Mouse (Mus musculus): Measurements from ENCODE around the gene Zfp512b.

Zfp512b gene

DNA sequence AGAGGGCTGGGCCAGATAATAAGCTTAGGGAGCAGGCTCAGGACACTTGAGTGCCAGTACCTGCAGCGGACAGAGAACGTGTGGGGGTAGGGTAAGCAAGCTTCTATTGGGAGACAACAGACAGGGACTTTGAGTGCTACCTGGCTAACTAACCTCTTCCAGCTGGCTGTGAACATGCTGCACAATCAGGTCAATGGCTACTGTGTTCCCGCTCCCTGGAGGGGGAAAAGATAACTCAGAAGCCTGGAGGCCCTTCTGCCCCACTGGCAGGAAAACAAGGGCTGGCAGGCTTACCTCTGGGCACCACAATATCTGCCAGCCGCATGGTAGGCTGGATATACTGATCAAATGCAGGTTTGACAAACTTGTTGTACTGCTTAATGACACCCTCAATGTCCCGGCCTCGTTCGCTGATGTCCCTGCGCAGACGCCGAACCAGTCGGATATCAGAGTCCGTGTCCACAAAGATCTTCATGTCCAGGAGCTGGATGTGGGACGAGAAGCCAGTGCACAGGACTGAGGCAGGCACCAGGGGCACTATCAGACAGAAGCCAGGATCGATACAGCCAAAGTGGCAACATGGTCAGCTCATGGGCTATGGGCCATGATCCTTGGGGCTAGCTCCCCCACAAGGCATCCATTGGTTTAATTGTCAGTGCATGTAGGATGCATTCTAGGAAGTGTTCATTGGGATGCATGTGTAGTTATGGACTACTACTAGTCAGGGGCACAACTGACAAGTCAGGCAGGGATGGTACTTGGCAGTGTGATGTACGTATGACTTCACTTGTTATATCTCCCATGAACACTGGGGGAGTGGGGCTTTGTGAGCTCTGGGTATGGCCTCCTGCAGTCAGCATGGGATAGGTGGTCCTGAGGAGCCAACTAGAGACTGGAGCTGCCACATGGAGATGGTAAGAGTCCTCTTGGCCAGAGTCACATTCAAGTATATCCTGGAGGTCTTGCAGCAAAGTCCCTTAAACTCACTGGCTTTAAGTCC, 19.4 kb downstream of the Zfp512b start:
- no peak for DNase-seq (ENCODE audit: low spot score)

- DNase-seq (ENCODE audit: low spot score): no peak
Measured at GRCm38 (mm10) chr2:181571941-181572670, 20.5 kb downstream of the Zfp512b start.

DNA sequence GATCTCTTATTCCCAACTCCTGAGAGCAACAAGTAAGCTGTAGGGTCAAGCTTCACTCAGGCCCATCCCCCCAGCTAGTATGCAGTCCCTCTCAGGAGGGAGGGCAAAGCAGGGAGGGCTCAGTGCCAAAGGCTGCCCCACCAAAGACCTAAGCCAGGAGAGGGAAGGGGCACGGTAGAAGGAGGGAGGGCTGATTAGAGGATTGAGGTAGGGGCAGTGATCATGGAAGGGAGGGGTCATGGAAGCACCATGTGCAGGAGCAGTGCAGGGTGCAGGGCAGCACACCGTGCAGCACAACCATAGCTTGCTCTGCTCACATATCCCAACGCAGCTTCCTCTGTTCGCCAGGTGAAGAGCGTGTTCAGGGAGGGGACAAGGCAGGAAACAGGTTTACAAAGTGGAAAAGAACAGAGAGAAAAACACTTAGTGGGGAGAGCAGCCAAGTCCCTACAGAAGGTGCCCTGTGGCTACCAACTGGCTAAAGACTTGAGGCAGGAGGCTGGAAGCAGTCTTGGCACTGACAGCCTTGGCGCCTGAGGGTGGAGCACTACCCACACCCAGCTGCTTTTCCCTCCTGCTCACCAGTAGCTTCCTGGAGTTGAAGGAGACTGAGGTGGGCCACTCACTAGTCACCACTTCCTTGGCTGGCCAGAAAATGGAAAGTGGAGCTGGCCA, 21.5 kb downstream of the Zfp512b start:
- DNase-seq (ENCODE audit: low spot score): no peak

- DNase-seq (ENCODE audit: low spot score): no peak
Measured at GRCm38 (mm10) chr2:181570375-181570774, 22.2 kb downstream of the Zfp512b start.

DNA sequence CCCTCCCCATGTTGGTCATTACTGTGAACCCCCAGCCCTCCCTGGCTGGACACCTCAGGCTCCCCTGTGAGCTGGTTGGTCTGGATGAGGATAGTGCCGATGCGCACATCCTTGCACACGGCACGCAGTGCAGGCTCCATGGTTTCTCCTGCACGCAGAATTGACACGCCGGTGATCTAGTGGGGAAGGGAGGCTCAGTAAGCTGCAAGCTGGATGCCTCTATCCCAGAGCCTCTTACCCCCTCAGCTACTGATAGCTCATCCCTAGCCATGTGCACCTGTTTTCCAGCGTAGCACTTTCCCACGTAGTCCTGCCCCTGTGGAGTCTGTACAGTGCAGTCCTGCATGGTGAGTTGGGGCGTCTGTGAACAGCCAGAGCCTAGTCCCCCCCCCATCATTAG, 22.7 kb downstream of the Zfp512b start:
- DNase-seq (ENCODE audit: low spot score): no peak

DNA sequence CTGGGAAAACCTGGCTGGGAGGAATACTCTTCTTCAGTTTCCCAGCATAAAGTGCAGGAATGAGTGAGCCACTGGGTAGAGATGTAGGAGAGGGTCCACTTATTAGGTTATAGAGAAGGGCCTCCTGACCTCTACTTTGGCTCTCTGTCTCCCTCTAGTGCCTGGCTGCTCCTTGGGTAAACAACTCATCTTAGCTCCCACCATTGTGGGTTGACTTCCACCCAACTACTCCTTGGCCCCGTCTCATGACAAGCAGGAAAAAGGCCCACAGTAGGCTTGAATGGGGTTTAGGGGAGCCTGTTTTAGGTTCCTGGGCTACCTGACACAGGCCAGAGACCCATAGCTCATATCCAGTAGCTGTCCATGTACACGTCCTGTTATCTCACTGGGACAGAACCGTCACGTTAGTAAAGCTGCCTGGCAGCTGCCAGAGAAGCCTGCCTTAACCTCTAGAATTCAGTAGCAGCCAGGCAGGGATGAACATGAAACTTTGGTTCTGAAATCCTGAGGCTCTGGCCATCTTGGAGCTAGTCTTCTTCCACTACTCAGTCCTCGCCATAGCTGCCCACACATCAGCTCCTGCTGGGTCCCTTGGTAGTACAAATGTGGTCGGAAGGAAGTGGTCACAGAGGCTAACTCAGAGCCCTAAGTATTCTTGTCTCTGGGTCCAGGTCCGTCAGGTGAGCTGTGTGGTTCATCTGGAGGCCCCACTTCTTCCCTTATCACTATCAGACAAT, 24.2 kb downstream of the Zfp512b start:
- peak; percentile 52 for DNase-seq (ENCODE audit: low spot score)

DNA sequence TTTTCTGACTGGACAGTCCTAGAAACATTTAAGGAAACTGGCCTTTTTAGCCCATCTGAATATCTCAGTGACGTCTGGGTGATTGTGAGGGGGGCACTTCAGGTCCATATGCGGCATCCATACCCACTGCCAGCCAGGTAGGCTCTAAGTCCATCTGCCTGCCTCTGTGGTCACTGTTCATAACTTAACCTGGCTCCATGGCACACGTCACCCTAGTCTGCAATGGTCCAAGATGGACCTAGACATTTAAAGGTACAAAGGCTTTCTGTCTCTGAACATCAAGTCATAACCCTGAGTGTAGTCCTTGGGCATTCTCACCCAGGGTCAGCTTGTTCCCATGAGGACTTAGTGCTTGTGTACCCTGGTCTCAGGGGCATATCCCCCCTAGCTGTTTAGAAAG, 25.3 kb downstream of the Zfp512b start:
- no peak for DNase-seq (ENCODE audit: low spot score)

GRCm38 (mm10) chr2:181553772-181554171, 38.8 kb downstream of the Zfp512b start:
- DNase-seq (ENCODE audit: low spot score): no peak

- no peak for DNase-seq (ENCODE audit: low spot score)
Measured at GRCm38 (mm10) chr2:181550233-181550632, 42.4 kb downstream of the Zfp512b start.

- DNase-seq (ENCODE audit: low spot score): no peak
Measured at GRCm38 (mm10) chr2:181548682-181549081, 43.9 kb downstream of the Zfp512b start.

GRCm38 (mm10) chr2:181548227-181548626, 44.4 kb downstream of the Zfp512b start:
- DNase-seq (ENCODE audit: low spot score): no peak

- DNase-seq (ENCODE audit: low spot score): no peak
Measured at GRCm38 (mm10) chr2:181546142-181546541, 46.5 kb downstream of the Zfp512b start.

DNA sequence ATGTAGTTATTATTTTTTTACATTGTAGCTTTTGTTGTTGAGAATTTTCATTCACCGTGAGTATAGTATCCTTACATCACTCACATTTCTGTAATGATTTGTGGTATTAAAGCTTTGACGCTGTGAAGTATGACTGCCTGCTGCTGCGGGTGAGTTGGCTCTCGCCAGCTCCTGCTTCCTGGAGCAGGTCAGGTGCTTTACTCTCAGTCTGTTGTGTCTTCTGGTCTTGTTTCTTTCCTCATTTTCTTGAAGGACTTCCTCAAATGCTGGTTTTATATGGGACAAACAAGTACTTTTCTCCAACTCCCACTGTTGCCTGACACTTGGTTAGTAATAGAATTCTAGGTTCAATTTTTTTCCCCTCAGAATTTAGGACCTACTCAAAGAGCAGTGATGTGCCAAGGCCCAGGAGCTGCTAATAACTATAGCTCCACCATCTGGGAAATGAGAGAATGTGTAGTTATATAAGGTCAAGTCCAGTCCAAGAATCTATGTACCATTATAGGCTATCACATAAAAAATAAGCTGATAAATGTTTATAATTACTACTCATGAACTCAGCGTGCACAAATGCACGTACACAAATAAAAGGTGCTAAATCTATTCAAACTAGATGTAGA, 50.7 kb downstream of the Zfp512b start:
- no peak for DNase-seq (ENCODE audit: low spot score)

DNA sequence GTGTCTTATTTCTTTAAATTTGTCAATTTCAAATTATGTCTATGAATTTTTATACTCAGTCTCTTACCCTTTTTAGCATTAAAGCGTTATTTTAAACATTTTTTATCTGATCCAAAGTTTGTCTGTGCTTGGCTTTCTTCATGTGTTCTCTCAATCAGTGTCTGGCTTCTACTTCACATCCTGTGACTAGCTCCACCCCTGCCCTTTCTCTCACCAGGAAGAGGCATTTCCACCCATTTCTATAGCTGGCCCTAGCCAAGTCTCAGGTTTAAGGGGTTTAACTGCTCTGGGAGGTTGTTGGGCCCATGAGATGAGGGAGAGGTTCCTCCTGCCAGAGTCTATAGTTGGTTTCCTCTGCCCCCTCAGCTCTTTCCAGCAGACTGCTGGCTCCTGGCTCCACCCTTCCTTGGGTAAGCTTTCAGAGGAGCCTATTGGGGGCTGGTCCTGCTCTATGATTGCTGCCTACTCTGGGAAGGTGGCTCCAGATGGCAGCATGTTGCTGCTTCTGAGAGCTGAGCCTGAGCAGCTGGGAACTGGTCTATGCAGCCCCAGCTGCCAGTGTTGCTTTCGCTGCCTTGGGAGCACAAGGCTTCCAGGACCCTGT, 55.1 kb downstream of the Zfp512b start:
- no peak for DNase-seq (ENCODE audit: low spot score)

GRCm38 (mm10) chr2:181536410-181536809, 56.2 kb downstream of the Zfp512b start:
- DNase-seq (ENCODE audit: low spot score): no peak

- DNase-seq (ENCODE audit: low spot score): no peak
Measured at GRCm38 (mm10) chr2:181532589-181532988, 60.0 kb downstream of the Zfp512b start.

Measured in urinary bladder, postnatal 14 days (tissue).